Mouse (Mus musculus) liver, embryonic 14.5 days (tissue): ENCODE measurements at regions not wholly inside any gene's neighbourhood (a gene's known extent, or its start where the extent isn't known, plus 50 kb on each side); places are given as distances from the start of the nearest gene placed in this dataset.

Experiments
- CTCF ChIP-seq: IDR thresholded peaks from 2 replicates; pipeline ENCODE4 v1.5.1; 2016; ENCODE audit warnings: antibody characterized with exemption, low read depth, control low read depth
- EP300 ChIP-seq: IDR thresholded peaks from 2 replicates; pipeline ENCODE4 v1.6.1; 2016; ENCODE audit warnings: antibody characterized with exemption, low read depth

GRCm38 (mm10) chr13:84905994-84906393, 283.2 kb upstream of the Ccnh start:
- no peak for TF ChIP-seq CTCF
- TF ChIP-seq EP300, result no peak
